Mouse (Mus musculus): ENCODE measurements around the gene Fbxo28. TPM values are rescaled to one million over a fixed set of nuclear protein-coding genes. Genes with fewer than 3 reads are reported as not detected.
A peak's percentile ranks its signal among the peaks of the same experiment; 100 is the strongest.

Gene Fbxo28
- polyA plus RNA-seq, 1 experiment from 2014 or later: 22.4 TPM

GRCm38 (mm10) chr1:182369435-182369834, 28.0 kb upstream of the Fbxo28 start:
- Histone ChIP-seq H3K36me3 (replicated peaks) (no peaks in the 10 kb centered on the region), H3K27ac (no peak overlapping the region), H3K4me3 (no peak overlapping the region), H3K4me1 (no peaks in the 10 kb centered on the region), H3K9ac (no peak overlapping the region), H3K9me3 (no peaks in the 10 kb centered on the region), H3K4me2 (no peak overlapping the region), H3K27me3 (replicated peaks) (no peaks in the 10 kb centered on the region)
- ATAC-seq (replicated peaks): no peak
- WGBS: 85% methylated on average over 4 of the region's 4 CpGs

- no peaks in the 10 kb centered on the region for H3K27me3 ChIP-seq (replicated peaks)
- no peaks in the 10 kb centered on the region for H3K36me3 ChIP-seq (replicated peaks)
- H3K9me3 ChIP-seq: no peaks in the 10 kb centered on the region
- no peak overlapping the region for H3K27ac ChIP-seq
- no peak overlapping the region for H3K9ac ChIP-seq
- ATAC-seq (replicated peaks): no peak
- 83% methylated on average over 8 of the region's 8 CpGs for WGBS
- no peak overlapping the region for H3K4me2 ChIP-seq
- no peaks in the 10 kb centered on the region for H3K4me1 ChIP-seq
- H3K4me3 ChIP-seq: no peak overlapping the region
Measured at GRCm38 (mm10) chr1:182368782-182369181, 27.4 kb upstream of the Fbxo28 start.

GRCm38 (mm10) chr1:182368309-182368708, 26.9 kb upstream of the Fbxo28 start:
- ATAC-seq (replicated peaks): no peak
- H3K27ac ChIP-seq: no peak overlapping the region
- H3K36me3 ChIP-seq (replicated peaks): no peaks in the 10 kb centered on the region
- no peaks in the 10 kb centered on the region for H3K9me3 ChIP-seq
- WGBS: 83% methylated on average over 7 of the region's 7 CpGs
- no peaks in the 10 kb centered on the region for H3K27me3 ChIP-seq (replicated peaks)
- H3K4me2 ChIP-seq: no peak overlapping the region
- H3K4me1 ChIP-seq: no peaks in the 10 kb centered on the region
- no peak overlapping the region for H3K9ac ChIP-seq
- no peak overlapping the region for H3K4me3 ChIP-seq

- Histone ChIP-seq H3K4me2 (no peak overlapping the region), H3K27ac (no peak overlapping the region), H3K36me3 (replicated peaks) (no peaks in the 10 kb centered on the region), H3K4me1 (no peaks in the 10 kb centered on the region), H3K27me3 (replicated peaks) (no peaks in the 10 kb centered on the region), H3K9ac (no peak overlapping the region), H3K9me3 (no peaks in the 10 kb centered on the region), H3K4me3 (no peak overlapping the region)
- ATAC-seq (replicated peaks): no peak
- WGBS: 76% methylated on average over 12 of the region's 12 CpGs
Measured at GRCm38 (mm10) chr1:182363683-182364404, 22.4 kb upstream of the Fbxo28 start.

GRCm38 (mm10) chr1:182362703-182363102, 21.3 kb upstream of the Fbxo28 start:
- 90% methylated on average over 5 of the region's 5 CpGs for WGBS
- H3K9me3 ChIP-seq: no peaks in the 10 kb centered on the region
- H3K4me3 ChIP-seq: no peak overlapping the region
- H3K27me3 ChIP-seq (replicated peaks): no peaks in the 10 kb centered on the region
- no peak overlapping the region for H3K9ac ChIP-seq
- ATAC-seq (replicated peaks): no peak
- no peaks in the 10 kb centered on the region for H3K36me3 ChIP-seq (replicated peaks)
- H3K4me2 ChIP-seq: no peak overlapping the region
- no peak overlapping the region for H3K27ac ChIP-seq
- no peaks in the 10 kb centered on the region for H3K4me1 ChIP-seq

- Histone ChIP-seq H3K9ac (no peak overlapping the region), H3K4me2 (no peak overlapping the region), H3K4me1 (no peaks in the 10 kb centered on the region), H3K4me3 (no peak overlapping the region), H3K36me3 (replicated peaks) (no peaks in the 10 kb centered on the region), H3K9me3 (no peaks in the 10 kb centered on the region), H3K27me3 (replicated peaks) (no peaks in the 10 kb centered on the region), H3K27ac (no peak overlapping the region)
- 86% methylated on average over 1 of the region's 1 CpGs for WGBS
- no peak for ATAC-seq (replicated peaks)
Measured at GRCm38 (mm10) chr1:182358133-182358532, 16.7 kb upstream of the Fbxo28 start.

GRCm38 (mm10) chr1:182354504-182355147, 13.2 kb upstream of the Fbxo28 start:
- no peak for ATAC-seq (replicated peaks)
- H3K9me3 ChIP-seq: peaks cover 4% of the 10 kb centered on the region; the same call in 1 of the 2 replicates
- no peak overlapping the region for H3K4me2 ChIP-seq
- H3K4me1 ChIP-seq: no peaks in the 10 kb centered on the region
- H3K4me3 ChIP-seq: no peak overlapping the region
- 83% methylated on average over 11 of the region's 11 CpGs for WGBS
- no peak overlapping the region for H3K27ac ChIP-seq
- H3K27me3 ChIP-seq (replicated peaks): no peaks in the 10 kb centered on the region
- H3K36me3 ChIP-seq (replicated peaks): no peaks in the 10 kb centered on the region
- no peak overlapping the region for H3K9ac ChIP-seq

- Histone ChIP-seq H3K4me3 (no peak overlapping the region), H3K4me2 (no peak overlapping the region), H3K27ac (no peak overlapping the region), H3K27me3 (replicated peaks) (no peaks in the 10 kb centered on the region), H3K4me1 (no peaks in the 10 kb centered on the region), H3K36me3 (replicated peaks) (no peaks in the 10 kb centered on the region), H3K9ac (no peak overlapping the region), H3K9me3 (peaks cover 8% of the 10 kb centered on the region; the same call in 1 of the 2 replicates)
- 90% methylated on average over 6 of the region's 6 CpGs for WGBS
- ATAC-seq (replicated peaks): no peak
Measured at GRCm38 (mm10) chr1:182349557-182349956, 8.1 kb upstream of the Fbxo28 start.

- H3K27ac ChIP-seq: no peak overlapping the region
- no peaks in the 10 kb centered on the region for H3K27me3 ChIP-seq (replicated peaks)
- H3K4me3 ChIP-seq: no peak overlapping the region
- no peak for ATAC-seq (replicated peaks)
- WGBS: 79% methylated on average over 5 of the region's 5 CpGs
- H3K4me1 ChIP-seq: peaks cover 4% of the 10 kb centered on the region; the same call in 1 of the 2 replicates
- no peaks in the 10 kb centered on the region for H3K36me3 ChIP-seq (replicated peaks)
- H3K9ac ChIP-seq: no peak overlapping the region
- no peak overlapping the region for H3K4me2 ChIP-seq
- peaks cover 8% of the 10 kb centered on the region; the same call in 1 of the 2 replicates for H3K9me3 ChIP-seq
Measured at GRCm38 (mm10) chr1:182346491-182346890, 5.1 kb upstream of the Fbxo28 start.

GRCm38 (mm10) chr1:182345857-182346256, 4.4 kb upstream of the Fbxo28 start:
- Histone ChIP-seq H3K36me3 (replicated peaks) (no peaks in the 10 kb centered on the region), H3K4me2 (no peak overlapping the region), H3K9ac (no peak overlapping the region), H3K4me1 (peaks cover 4% of the 10 kb centered on the region; the same call in 1 of the 2 replicates), H3K9me3 (peaks cover 8% of the 10 kb centered on the region; the same call in 1 of the 2 replicates), H3K27me3 (replicated peaks) (no peaks in the 10 kb centered on the region), H3K27ac (no peak overlapping the region), H3K4me3 (no peak overlapping the region)
- WGBS: 88% methylated on average over 2 of the region's 2 CpGs
- no peak for ATAC-seq (replicated peaks)

GRCm38 (mm10) chr1:182341993-182342392, 564 bp upstream of the Fbxo28 start:
- Histone ChIP-seq H3K9ac (peak overlapping the region; percentile 99), H3K4me2 (peak overlapping the region; percentile 71), H3K4me3 (peak overlapping the region; percentile 99), H3K4me1 (peaks cover 30% of the 10 kb centered on the region), H3K27ac (peak overlapping the region; percentile 95), H3K9me3 (no peaks in the 10 kb centered on the region), H3K36me3 (replicated peaks) (0 out of 2 replicates have a peak, but pooled peaks cover 3% of the 10 kb centered on the region), H3K27me3 (replicated peaks) (no peaks in the 10 kb centered on the region)
- 40% methylated on average over 6 of the region's 6 CpGs for WGBS
- 0 out of 2 replicates have a peak, but pooled peaks have one; percentile 46 for ATAC-seq (replicated peaks)

- no peak for ATAC-seq (replicated peaks)
- peak overlapping the region; percentile 99 for H3K9ac ChIP-seq
- H3K4me3 ChIP-seq: peak overlapping the region; percentile 99
- peaks cover 30% of the 10 kb centered on the region for H3K4me1 ChIP-seq
- no peaks in the 10 kb centered on the region for H3K9me3 ChIP-seq
- 33% methylated on average over 7 of the region's 7 CpGs for WGBS
- no peaks in the 10 kb centered on the region for H3K27me3 ChIP-seq (replicated peaks)
- peak overlapping the region; percentile 71 for H3K4me2 ChIP-seq
- 0 out of 2 replicates have a peak, but pooled peaks cover 3% of the 10 kb centered on the region for H3K36me3 ChIP-seq (replicated peaks)
- peak overlapping the region; percentile 95; the same call in 1 of the 2 replicates for H3K27ac ChIP-seq
Measured at GRCm38 (mm10) chr1:182340281-182340680, 1.1 kb downstream of the Fbxo28 start.
